Mouse (Mus musculus): ENCODE measurements around the gene Ndufaf3. TPM values are rescaled to one million over a fixed set of nuclear protein-coding genes. Genes with fewer than 3 reads are reported as not detected.

Gene Ndufaf3
- total and polyA plus RNA-seq, 3 experiments: 16.9 to 31.8 (median 17.7) TPM

GRCm38 (mm10) chr9:108560227-108560841 is 6.9 kb downstream of the Ndufaf3 start, which contains the start of gene Impdh2:
Gene Impdh2 (plus strand): TSS chr9:108560286.
- ATAC-seq (ENCODE audit: extremely low read depth, insufficient number of reproducible peaks, low FRiP score, poor library complexity, severe bottlenecking) (peak; percentile 98), DNase-seq (ENCODE audit: low spot score) (peak; percentile 89)
- Histone ChIP-seq H3K9me3 (replicated peaks) (no peaks in the 10 kb centered on the region), H3K36me3 (replicated peaks) (peaks cover 87% of the 10 kb centered on the region), H3K4me1 (ENCODE audit: insufficient read depth, low read depth, low read length) (peaks cover 67% of the 10 kb centered on the region), H3K27me3 (ENCODE audit: insufficient read depth, low read length) (no peaks in the 10 kb centered on the region), H3K4me3 (ENCODE audit: low read depth, low read length) (peak within 1 kb of the TSS; percentile 71)
- no peak for TF ChIP-seq CTCF (IDR thresholded peaks at IDR 0.05; ENCODE audit: low read depth, low read length)
- no peak; the same call in 1 of the 2 replicates for TF ChIP-seq TAL1 (conservative IDR thresholded peaks at IDR 0.05; ENCODE audit: low read depth, low read length)
- peak; percentile 79; the same call in 1 of the 2 replicates for TF ChIP-seq POLR2AphosphoS5 (IDR thresholded peaks at IDR 0.05; ENCODE audit: insufficient replicate concordance, low read depth, low read length)

- Histone ChIP-seq H3K9me3 (replicated peaks) (no peaks in the 10 kb centered on the region), H3K4me1 (ENCODE audit: insufficient read depth, low read depth, low read length) (peaks cover 57% of the 10 kb centered on the region), H3K36me3 (replicated peaks) (peaks cover 87% of the 10 kb centered on the region), H3K27me3 (ENCODE audit: insufficient read depth, low read length) (no peaks in the 10 kb centered on the region), H3K4me3 (ENCODE audit: low read depth, low read length) (no peak overlapping the region)
- ATAC-seq (ENCODE audit: extremely low read depth, insufficient number of reproducible peaks, low FRiP score, poor library complexity, severe bottlenecking) (no peak), DNase-seq (ENCODE audit: low spot score) (no peak)
- TF ChIP-seq GATA1 (IDR thresholded peaks at IDR 0.05; ENCODE audit: borderline replicate concordance, low read length): no peak
- TF ChIP-seq GATA2 (IDR thresholded peaks at IDR 0.05; ENCODE audit: borderline replicate concordance, low read depth, low read length): no peak
- TF ChIP-seq POLR2AphosphoS5 (IDR thresholded peaks at IDR 0.05; ENCODE audit: insufficient replicate concordance, low read depth, low read length): no peak
- TF ChIP-seq TAL1 (conservative IDR thresholded peaks at IDR 0.05; ENCODE audit: low read depth, low read length): no peak
- TF ChIP-seq CTCF (IDR thresholded peaks at IDR 0.05; ENCODE audit: low read depth, low read length): no peak
These were observed 8.1 kb downstream of the Ndufaf3 start for GRCm38 (mm10) chr9:108559169-108559568.

GRCm38 (mm10) chr9:108546875-108547274 is 20.4 kb downstream of the Ndufaf3 start:
- DNase-seq (ENCODE audit: low spot score) (no peak), ATAC-seq (ENCODE audit: extremely low read depth, insufficient number of reproducible peaks, low FRiP score, poor library complexity, severe bottlenecking) (no peak)
- H3K4me3 ChIP-seq (ENCODE audit: low read depth, low read length): no peak overlapping the region
- H3K4me1 ChIP-seq (ENCODE audit: insufficient read depth, low read depth, low read length): peaks cover 8% of the 10 kb centered on the region
- no peaks in the 10 kb centered on the region for H3K27me3 ChIP-seq (ENCODE audit: insufficient read depth, low read length)
- H3K9me3 ChIP-seq (replicated peaks): no peaks in the 10 kb centered on the region
- TF ChIP-seq GATA2 (IDR thresholded peaks at IDR 0.05; ENCODE audit: borderline replicate concordance, low read depth, low read length): no peak
- TF ChIP-seq CTCF (IDR thresholded peaks at IDR 0.05; ENCODE audit: low read depth, low read length): no peak
- TF ChIP-seq POLR2AphosphoS5 (IDR thresholded peaks at IDR 0.05; ENCODE audit: insufficient replicate concordance, low read depth, low read length): no peak
- TF ChIP-seq TAL1 (conservative IDR thresholded peaks at IDR 0.05; ENCODE audit: low read depth, low read length): no peak
- TF ChIP-seq GATA1 (IDR thresholded peaks at IDR 0.05; ENCODE audit: borderline replicate concordance, low read length): no peak
- H3K36me3 ChIP-seq (replicated peaks): peaks cover 91% of the 10 kb centered on the region

GRCm38 (mm10) chr9:108545986-108546385 is 21.2 kb downstream of the Ndufaf3 start:
- peaks cover 92% of the 10 kb centered on the region for H3K36me3 ChIP-seq (replicated peaks)
- H3K4me3 ChIP-seq (ENCODE audit: low read depth, low read length): no peak overlapping the region
- no peaks in the 10 kb centered on the region for H3K27me3 ChIP-seq (ENCODE audit: insufficient read depth, low read length)
- no peak for ATAC-seq (ENCODE audit: extremely low read depth, insufficient number of reproducible peaks, low FRiP score, poor library complexity, severe bottlenecking)
- H3K4me1 ChIP-seq (ENCODE audit: insufficient read depth, low read depth, low read length): peaks cover 6% of the 10 kb centered on the region; the same call in 1 of the 2 replicates
- TF ChIP-seq POLR2AphosphoS5 (IDR thresholded peaks at IDR 0.05; ENCODE audit: insufficient replicate concordance, low read depth, low read length) (no peak), CTCF (IDR thresholded peaks at IDR 0.05; ENCODE audit: low read depth, low read length) (no peak), GATA2 (IDR thresholded peaks at IDR 0.05; ENCODE audit: borderline replicate concordance, low read depth, low read length) (no peak), GATA1 (IDR thresholded peaks at IDR 0.05; ENCODE audit: borderline replicate concordance, low read length) (no peak), TAL1 (conservative IDR thresholded peaks at IDR 0.05; ENCODE audit: low read depth, low read length) (no peak)
- H3K9me3 ChIP-seq (replicated peaks): no peaks in the 10 kb centered on the region
- DNase-seq (ENCODE audit: low spot score): no peak

- H3K4me1 ChIP-seq (ENCODE audit: insufficient read depth, low read depth, low read length): peaks cover 8% of the 10 kb centered on the region; the same call in 1 of the 2 replicates
- ATAC-seq (ENCODE audit: extremely low read depth, insufficient number of reproducible peaks, low FRiP score, poor library complexity, severe bottlenecking): no peak
- no peak for TF ChIP-seq TAL1 (conservative IDR thresholded peaks at IDR 0.05; ENCODE audit: low read depth, low read length)
- no peak for TF ChIP-seq CTCF (IDR thresholded peaks at IDR 0.05; ENCODE audit: low read depth, low read length)
- TF ChIP-seq GATA1 (IDR thresholded peaks at IDR 0.05; ENCODE audit: borderline replicate concordance, low read length): no peak
- no peak for TF ChIP-seq POLR2AphosphoS5 (IDR thresholded peaks at IDR 0.05; ENCODE audit: insufficient replicate concordance, low read depth, low read length)
- TF ChIP-seq GATA2 (IDR thresholded peaks at IDR 0.05; ENCODE audit: borderline replicate concordance, low read depth, low read length): no peak
- no peaks in the 10 kb centered on the region for H3K9me3 ChIP-seq (replicated peaks)
- no peak overlapping the region for H3K4me3 ChIP-seq (ENCODE audit: low read depth, low read length)
- no peak for DNase-seq (ENCODE audit: low spot score)
- peaks cover 91% of the 10 kb centered on the region for H3K36me3 ChIP-seq (replicated peaks)
- no peaks in the 10 kb centered on the region for H3K27me3 ChIP-seq (ENCODE audit: insufficient read depth, low read length)
These were observed 26.4 kb downstream of the Ndufaf3 start for GRCm38 (mm10) chr9:108540846-108541245.

GRCm38 (mm10) chr9:108531496-108531895 is 35.7 kb downstream of the Ndufaf3 start:
- DNase-seq (ENCODE audit: low spot score) (no peak), ATAC-seq (ENCODE audit: extremely low read depth, insufficient number of reproducible peaks, low FRiP score, poor library complexity, severe bottlenecking) (no peak)
- H3K36me3 ChIP-seq (replicated peaks): peaks cover 96% of the 10 kb centered on the region
- no peaks in the 10 kb centered on the region for H3K9me3 ChIP-seq (replicated peaks)
- H3K27me3 ChIP-seq (ENCODE audit: insufficient read depth, low read length): no peaks in the 10 kb centered on the region
- H3K4me1 ChIP-seq (ENCODE audit: insufficient read depth, low read depth, low read length): peaks cover 4% of the 10 kb centered on the region; the same call in 1 of the 2 replicates
- no peak for TF ChIP-seq TAL1 (conservative IDR thresholded peaks at IDR 0.05; ENCODE audit: low read depth, low read length)
- TF ChIP-seq POLR2AphosphoS5 (IDR thresholded peaks at IDR 0.05; ENCODE audit: insufficient replicate concordance, low read depth, low read length): no peak
- TF ChIP-seq GATA2 (IDR thresholded peaks at IDR 0.05; ENCODE audit: borderline replicate concordance, low read depth, low read length): no peak
- TF ChIP-seq GATA1 (IDR thresholded peaks at IDR 0.05; ENCODE audit: borderline replicate concordance, low read length): no peak
- TF ChIP-seq CTCF (IDR thresholded peaks at IDR 0.05; ENCODE audit: low read depth, low read length): no peak
- no peak overlapping the region for H3K4me3 ChIP-seq (ENCODE audit: low read depth, low read length)
